Mouse (Mus musculus): Measurements from ENCODE around the gene Trim52. TPM values are rescaled to one million over a fixed set of nuclear protein-coding genes. Genes with fewer than 3 reads are reported as not detected.

Gene Trim52
- total and polyA plus RNA-seq, 3 experiments: not detected

GRCm38 (mm10) chr14:106179728-106180125 is 73.7 kb downstream of the Trim52 start:
- intact Hi-C loops (cut with DNase I): no loop called here
- H3K27me3 ChIP-seq (ENCODE audit: control insufficient read depth, insufficient read depth, low read length): no peaks in the 10 kb centered on the region
- no peak for DNase-seq
- no peak overlapping the region for H3K9ac ChIP-seq (ENCODE audit: low read depth, low read length)
- no peaks in the 10 kb centered on the region for H3K79me2 ChIP-seq (replicated peaks; ENCODE audit: control insufficient read depth, insufficient read depth, low read length)
- no peak overlapping the region for H3K4me3 ChIP-seq
- no peaks in the 10 kb centered on the region for H3K4me1 ChIP-seq (ENCODE audit: control insufficient read depth, insufficient read depth, low read length)
- 82% methylated on average over 2 of the region's 2 CpGs for WGBS
- TF ChIP-seq EP300 (IDR thresholded peaks at IDR 0.05; ENCODE audit: insufficient read depth, low read depth, low read length): no peak
- TF ChIP-seq POLR2A (IDR thresholded peaks at IDR 0.05; ENCODE audit: insufficient read depth, low read depth, low read length): no peak
- TF ChIP-seq CTCF (IDR thresholded peaks at IDR 0.05): no peak
- H3K36me3 ChIP-seq (ENCODE audit: control insufficient read depth, insufficient read depth, low read length): no peaks in the 10 kb centered on the region
- no peak overlapping the region for H3K27ac ChIP-seq

GRCm38 (mm10) chr14:106180616-106181015 is 74.6 kb downstream of the Trim52 start:
- intact Hi-C loops (cut with DNase I): no loop called here
- Histone ChIP-seq H3K27ac (no peak overlapping the region), H3K36me3 (ENCODE audit: control insufficient read depth, insufficient read depth, low read length) (no peaks in the 10 kb centered on the region)

GRCm38 (mm10) chr14:106183985-106184384 is 78.0 kb downstream of the Trim52 start:
- no peaks in the 10 kb centered on the region for H3K27me3 ChIP-seq (ENCODE audit: control insufficient read depth, insufficient read depth, low read length)
- no peaks in the 10 kb centered on the region for H3K36me3 ChIP-seq (ENCODE audit: control insufficient read depth, insufficient read depth, low read length)
- DNase-seq: no peak
- H3K4me1 ChIP-seq (ENCODE audit: control insufficient read depth, insufficient read depth, low read length): no peaks in the 10 kb centered on the region
- H3K4me3 ChIP-seq: no peak overlapping the region
- no peak for TF ChIP-seq CTCF (IDR thresholded peaks at IDR 0.05)
- TF ChIP-seq POLR2A (IDR thresholded peaks at IDR 0.05; ENCODE audit: insufficient read depth, low read depth, low read length): no peak
- no peak for TF ChIP-seq EP300 (IDR thresholded peaks at IDR 0.05; ENCODE audit: insufficient read depth, low read depth, low read length)
- H3K79me2 ChIP-seq (replicated peaks; ENCODE audit: control insufficient read depth, insufficient read depth, low read length): no peaks in the 10 kb centered on the region
- no peak overlapping the region for H3K9ac ChIP-seq (ENCODE audit: low read depth, low read length)
- no peak overlapping the region for H3K27ac ChIP-seq
- intact Hi-C loops (cut with DNase I): no loop called here
- 83% methylated on average over 3 of the region's 3 CpGs for WGBS

More at GRCm38 (mm10) chr14:106180616-106181015, 74.6 kb downstream of the Trim52 start:
- no peak for TF ChIP-seq POLR2A (IDR thresholded peaks at IDR 0.05; ENCODE audit: insufficient read depth, low read depth, low read length)
- H3K9ac ChIP-seq (ENCODE audit: low read depth, low read length): no peak overlapping the region
- H3K27me3 ChIP-seq (ENCODE audit: control insufficient read depth, insufficient read depth, low read length): no peaks in the 10 kb centered on the region
- DNase-seq: no peak
- no peaks in the 10 kb centered on the region for H3K4me1 ChIP-seq (ENCODE audit: control insufficient read depth, insufficient read depth, low read length)
- no peak overlapping the region for H3K4me3 ChIP-seq
- no peaks in the 10 kb centered on the region for H3K79me2 ChIP-seq (replicated peaks; ENCODE audit: control insufficient read depth, insufficient read depth, low read length)

Other genes with a start within 250 kb of the Trim52 start
- 10 to 100 TPM; 20.3 to 25.9 TPM for gene Spry2, start 209.4 kb upstream of the Trim52 start, total RNA-seq (2021)
- gene Spry2, start 209.4 kb upstream of the Trim52 start, polyA plus RNA-seq (2012; rRNA removed): 14.8 and 21.2 TPM in 2 replicates

Data from heart, adult 2 months (tissue).